Mouse (Mus musculus) kidney, postnatal 0 days (tissue): ENCODE results near the gene Npr1. TPM values are rescaled to one million over a fixed set of nuclear protein-coding genes. Genes with fewer than 3 reads are reported as not detected.
A peak's percentile ranks its signal among the peaks of the same experiment; 100 is the strongest.

Source experiments
- ATAC-seq: fragments of 200-750 bp; cut with Nextera tagmentation; replicated peaks from 2 replicates; pipeline ENCODE4 v1.8.0; 2017; ENCODE audit warnings: low read depth, moderate number of reproducible peaks, moderate TSS enrichment, moderate library complexity; ENCODE audit not compliant: low FRiP score
- DNase-seq: peaks from one replicate; pipeline ENCODE4 v3.0.0-alpha.2; 2016; ENCODE audit warnings: low spot score
- H3K27ac ChIP-seq: fragments of 300-500 bp; sonication (generic); 2 replicates; pipeline ENCODE4 v1.5.1; 2014; ENCODE audit warnings: mild to moderate bottlenecking
- H3K27me3 ChIP-seq: fragments of 300-500 bp; sonication (generic); 2 replicates; pipeline ENCODE4 v1.6.1; 2014; ENCODE audit warnings: low read length, mixed read lengths; ENCODE audit not compliant: insufficient read depth
- H3K36me3 ChIP-seq: fragments of 300-500 bp; sonication (generic); 2 replicates; pipeline ENCODE4 v1.6.1; 2014; ENCODE audit warnings: low read length, mixed read lengths; ENCODE audit not compliant: insufficient read depth
- H3K4me1 ChIP-seq: fragments of 300-500 bp; sonication (generic); replicated peaks from 2 replicates; pipeline ENCODE4 v1.6.1; 2014; ENCODE audit warnings: antibody characterized with exemption, low read length, mixed read lengths; ENCODE audit not compliant: insufficient read depth
- H3K4me2 ChIP-seq: fragments of 300-500 bp; sonication (generic); 2 replicates; pipeline ENCODE4 v1.6.1; 2014; ENCODE audit warnings: mild to moderate bottlenecking, low read length, moderate library complexity, mixed read lengths
- H3K4me3 ChIP-seq: fragments of 300-500 bp; sonication (generic); replicated peaks from 2 replicates; pipeline ENCODE4 v1.5.1; 2014; ENCODE audit warnings: low read depth, low read length
- H3K9ac ChIP-seq: fragments of 300-500 bp; sonication (generic); 2 replicates; pipeline ENCODE4 v1.6.1; 2014; ENCODE audit warnings: low read depth, low read length
- H3K9me3 ChIP-seq: fragments of 300-500 bp; sonication (generic); replicated peaks from 2 replicates; pipeline ENCODE4 v1.6.1; 2016; ENCODE audit warnings: low read length, inconsistent platforms, mixed read lengths
- CTCF ChIP-seq: IDR thresholded peaks from 2 replicates; pipeline ENCODE4 v1.5.1; 2016; ENCODE audit warnings: antibody characterized with exemption, low read depth, mild to moderate bottlenecking, moderate library complexity
- WGBS: fragments of 180-500 bp; shearing (Covaris S2); extraction: QIAGEN DNeasy Blood & Tissue Kit; methylation state at CpG from one replicate; pipeline ENCODE4 v1.1.7; 2014; 5-methylcytosine and 5-hydroxymethylcytosine counted together
- polyA plus RNA-seq: library from polyadenylated mRNA; unstranded; fragments of >200 nt; fragmentation: Nextera tagmentation; extraction: Ambion mirVana; gene quantifications from 2 replicates; pipeline ENCODE4 v1.2.1, GENCODE M21; 2015

The Npr1 gene
- polyA plus RNA-seq, 1 experiment from 2014 or later, result 16.7 TPM

DNA sequence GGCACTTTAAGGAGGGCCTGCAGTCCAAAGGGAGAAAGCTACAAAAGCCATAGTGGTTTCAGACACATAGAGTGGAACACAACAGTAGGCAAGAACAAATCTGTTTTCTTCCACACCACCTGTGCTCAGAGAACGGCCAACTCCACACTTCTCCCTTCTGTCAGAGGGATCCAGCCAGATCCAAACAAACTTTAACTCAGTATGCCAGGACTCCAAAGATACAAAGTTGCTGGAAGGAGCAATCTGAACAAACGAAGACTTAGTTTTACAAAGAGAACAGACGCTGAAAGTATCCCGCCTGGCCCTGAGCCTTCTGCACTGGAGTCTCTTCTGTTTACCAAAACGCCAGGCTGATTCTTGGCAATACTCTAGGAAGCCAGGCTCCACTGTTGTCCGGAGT, 45.0 kb downstream of the Npr1 start:
- Histone ChIP-seq H3K27ac (no peak overlapping the region), H3K4me2 (no peak overlapping the region), H3K9me3 (no peaks in the 10 kb centered on the region), H3K9ac (no peak overlapping the region), H3K4me1 (no peaks in the 10 kb centered on the region), H3K36me3 (peaks cover 47% of the 10 kb centered on the region), H3K27me3 (no peaks in the 10 kb centered on the region), H3K4me3 (no peak overlapping the region)
- 95% methylated on average over 6 of the region's 6 CpGs for WGBS
- no peak for DNase-seq
- no peak for TF ChIP-seq CTCF
- ATAC-seq, result no peak

DNA sequence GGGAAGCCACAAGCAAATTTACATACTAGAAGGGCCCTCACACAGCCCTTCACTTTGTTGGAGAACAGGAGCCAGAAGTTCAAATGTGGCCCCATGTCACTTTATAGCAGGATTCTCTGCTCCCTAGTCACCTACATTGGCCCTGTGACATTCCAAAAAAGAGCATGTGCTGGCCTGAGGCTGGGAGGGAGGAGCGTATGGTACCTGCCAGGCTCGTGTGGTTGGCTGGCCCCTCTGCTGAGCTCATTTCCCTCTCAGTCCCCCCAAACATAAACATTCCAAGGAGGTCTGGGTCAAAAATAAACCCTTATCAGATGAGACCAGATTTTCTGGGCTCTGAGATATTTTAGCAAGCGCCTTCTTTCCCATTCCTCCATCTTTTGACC, 52.7 kb downstream of the Npr1 start:
- Histone ChIP-seq H3K27ac (no peak overlapping the region), H3K27me3 (no peaks in the 10 kb centered on the region), H3K4me2 (no peak overlapping the region), H3K36me3 (peaks cover 57% of the 10 kb centered on the region), H3K4me3 (no peak overlapping the region), H3K9ac (0 out of 2 replicates have a peak overlapping the region, but pooled peaks have one; percentile 27), H3K4me1 (no peaks in the 10 kb centered on the region), H3K9me3 (no peaks in the 10 kb centered on the region)
- ATAC-seq (no peak), DNase-seq (no peak)
- TF ChIP-seq CTCF, result no peak
- WGBS, result 63% methylated on average over 3 of the region's 3 CpGs

DNA sequence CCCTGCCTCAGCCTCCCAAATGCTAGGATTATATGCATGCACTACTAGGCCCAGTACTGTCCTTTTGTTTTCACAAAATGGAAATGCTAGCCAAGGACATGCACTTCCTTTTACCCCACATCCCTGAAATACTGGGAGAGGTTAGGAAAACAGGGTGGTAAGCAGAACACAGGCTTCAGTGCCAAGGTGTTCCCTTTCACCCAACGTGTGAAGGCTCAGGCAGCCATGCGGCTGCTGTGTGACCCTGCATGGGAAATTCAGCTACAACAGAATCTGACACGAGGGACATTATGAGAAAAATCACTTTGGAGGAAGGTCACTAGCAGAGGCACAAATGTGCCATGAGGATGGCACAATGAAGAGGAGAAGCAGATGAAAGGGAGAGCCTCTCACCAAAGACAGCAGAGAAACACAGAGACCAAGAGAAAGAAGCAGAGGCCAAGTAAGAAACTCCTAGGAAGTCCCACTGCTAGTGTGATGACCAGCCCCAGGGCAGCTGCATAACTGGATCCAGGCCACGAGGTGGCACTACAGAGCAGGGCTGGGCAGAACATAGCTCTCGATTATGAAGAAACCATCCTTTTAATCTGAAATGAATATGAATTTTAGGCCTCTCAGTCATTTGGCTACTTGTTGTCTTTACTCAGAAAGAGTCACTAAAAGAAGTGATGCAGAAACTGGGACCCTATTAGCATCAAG, 53.2 kb downstream of the Npr1 start:
- Histone ChIP-seq H3K4me2 (no peak overlapping the region), H3K9me3 (no peaks in the 10 kb centered on the region), H3K9ac (no peak overlapping the region), H3K4me1 (no peaks in the 10 kb centered on the region), H3K27me3 (no peaks in the 10 kb centered on the region), H3K27ac (no peak overlapping the region), H3K4me3 (no peak overlapping the region), H3K36me3 (peaks cover 59% of the 10 kb centered on the region)
- ATAC-seq (peak; percentile 74), DNase-seq (peak; percentile 83)
- TF ChIP-seq CTCF, result peak; percentile 93
- WGBS, result 36% methylated on average over 5 of the region's 5 CpGs

DNA sequence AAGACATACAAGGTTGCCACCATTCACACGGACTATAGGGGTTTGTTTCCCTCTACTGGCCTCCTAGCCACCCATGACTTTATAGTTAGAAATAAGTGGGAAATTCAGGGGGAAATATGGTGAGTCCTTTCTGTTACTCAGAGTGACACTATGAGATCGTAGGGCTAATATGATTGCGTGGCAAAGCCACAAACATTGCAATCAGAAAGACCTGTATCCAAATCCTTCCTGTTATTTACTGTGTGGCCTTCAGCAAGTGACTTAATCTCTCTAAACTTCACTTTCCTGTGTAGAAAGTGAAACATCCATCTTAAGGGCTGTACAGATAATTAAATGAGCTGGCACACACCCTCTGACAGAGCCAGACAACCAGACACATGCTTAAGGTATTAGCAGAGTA, 56.9 kb downstream of the Npr1 start:
- Histone ChIP-seq H3K4me1 (no peaks in the 10 kb centered on the region), H3K4me3 (no peak overlapping the region), H3K9me3 (no peaks in the 10 kb centered on the region), H3K4me2 (no peak overlapping the region), H3K27ac (no peak overlapping the region), H3K36me3 (peaks cover 68% of the 10 kb centered on the region), H3K27me3 (no peaks in the 10 kb centered on the region), H3K9ac (no peak overlapping the region)
- DNase-seq (no peak), ATAC-seq (no peak)
- TF ChIP-seq CTCF, result no peak
- WGBS, result 92% methylated on average over 3 of the region's 3 CpGs

DNA sequence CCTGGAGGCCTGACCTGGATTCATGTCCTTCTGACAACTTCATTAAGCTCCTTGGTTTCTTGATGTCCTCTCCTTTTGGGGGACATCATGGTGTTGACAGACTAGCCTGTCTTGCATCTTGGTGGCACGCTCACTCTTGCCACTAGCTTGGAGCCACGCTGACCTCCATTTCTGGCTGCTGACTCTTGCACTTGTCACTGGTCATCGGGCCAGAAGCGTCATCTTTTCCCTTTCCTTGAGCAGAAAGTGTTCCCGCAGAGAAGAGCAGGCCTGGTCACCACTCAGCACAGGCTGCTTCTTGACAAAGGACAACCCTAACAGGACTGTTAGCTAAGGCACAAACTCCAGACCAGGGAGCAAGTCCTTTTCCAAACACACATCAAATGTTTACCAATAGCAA, 59.3 kb downstream of the Npr1 start:
- Histone ChIP-seq H3K27me3 (no peaks in the 10 kb centered on the region), H3K4me1 (no peaks in the 10 kb centered on the region), H3K9ac (no peak overlapping the region), H3K9me3 (no peaks in the 10 kb centered on the region), H3K27ac (no peak overlapping the region), H3K4me2 (no peak overlapping the region), H3K36me3 (peaks cover 89% of the 10 kb centered on the region), H3K4me3 (no peak overlapping the region)
- DNase-seq (no peak), ATAC-seq (no peak)
- WGBS, result 97% methylated on average over 5 of the region's 5 CpGs
- TF ChIP-seq CTCF, result no peak

DNA sequence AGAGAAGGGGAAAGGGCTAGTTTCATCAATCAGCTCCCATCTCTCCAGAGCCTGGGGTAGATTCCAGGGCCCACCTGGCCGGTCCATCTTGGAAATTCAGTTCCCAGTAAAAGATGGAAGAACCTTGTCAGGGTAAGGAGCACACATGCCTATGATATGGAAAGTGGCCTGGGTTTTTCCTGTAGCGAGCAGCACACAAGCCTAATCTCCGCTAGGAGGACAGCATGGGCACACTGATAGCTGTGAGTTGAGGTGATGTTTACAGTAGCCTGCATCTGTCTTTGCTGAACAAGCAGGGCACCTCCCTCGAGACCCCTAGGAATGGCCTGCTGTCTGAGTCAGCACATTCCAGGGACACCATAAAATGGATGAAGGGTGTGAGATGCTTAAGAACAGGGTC, 61.1 kb downstream of the Npr1 start:
- no peak overlapping the region for H3K27ac ChIP-seq
- no peaks in the 10 kb centered on the region for H3K9me3 ChIP-seq
- no peak for TF ChIP-seq CTCF
- DNase-seq (no peak), ATAC-seq (no peak)
- peaks cover 95% of the 10 kb centered on the region for H3K36me3 ChIP-seq
- no peak overlapping the region for H3K4me2 ChIP-seq
- H3K9ac ChIP-seq, result no peak overlapping the region
- no peak overlapping the region for H3K4me3 ChIP-seq
- H3K4me1 ChIP-seq, result no peaks in the 10 kb centered on the region
- WGBS, result 66% methylated on average over 4 of the region's 4 CpGs
- H3K27me3 ChIP-seq, result no peaks in the 10 kb centered on the region

DNA sequence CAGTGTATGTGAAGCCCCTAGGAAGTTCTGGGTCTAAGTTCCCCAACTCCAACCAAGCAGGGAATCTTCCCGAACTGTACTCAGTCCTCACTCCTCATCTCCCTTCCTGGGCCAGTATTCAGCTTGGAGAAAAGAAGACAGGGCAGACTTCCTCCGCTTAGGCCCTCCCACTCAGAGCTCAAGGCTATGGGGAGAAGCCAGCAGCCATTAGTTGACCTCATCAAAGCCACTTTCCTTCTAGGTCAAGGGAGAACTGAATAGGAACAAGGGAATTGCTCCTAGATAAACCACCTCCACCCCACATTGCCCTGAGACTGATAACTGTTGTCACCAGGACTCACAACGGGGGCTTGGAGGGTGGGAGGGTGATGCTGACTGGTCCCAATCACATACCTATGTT, 61.5 kb downstream of the Npr1 start:
- H3K4me1 ChIP-seq, result no peaks in the 10 kb centered on the region
- WGBS, result 80% methylated on average over 3 of the region's 3 CpGs
- no peak for TF ChIP-seq CTCF
- no peak for ATAC-seq
- peaks cover 95% of the 10 kb centered on the region for H3K36me3 ChIP-seq
- no peaks in the 10 kb centered on the region for H3K9me3 ChIP-seq
- no peaks in the 10 kb centered on the region for H3K27me3 ChIP-seq
- no peak overlapping the region for H3K9ac ChIP-seq
- no peak overlapping the region for H3K4me2 ChIP-seq
- H3K4me3 ChIP-seq, result no peak overlapping the region
- DNase-seq, result no peak
- no peak overlapping the region for H3K27ac ChIP-seq
